Mouse (Mus musculus) hindbrain, embryonic 11.5 days (tissue): ENCODE results near the gene Hps5. TPM values are rescaled to one million over a fixed set of nuclear protein-coding genes. Genes with fewer than 3 reads are reported as not detected.

Source experiments
- ATAC-seq: fragments of 200-750 bp; cut with Nextera tagmentation; 2 replicates; pipeline ENCODE4 v1.8.0; 2017; ENCODE audit warnings: mild to moderate bottlenecking, moderate TSS enrichment, moderate library complexity; ENCODE audit not compliant: low FRiP score
- DNase-seq: peaks from one replicate; pipeline ENCODE4 v3.0.0-alpha.2; 2015; ENCODE audit warnings: low spot score
- H3K27ac ChIP-seq: fragments of 300-500 bp; sonication (generic); 2 replicates; pipeline ENCODE4 v1.5.1; 2014; ENCODE audit warnings: mild to moderate bottlenecking, low read depth, low read length
- H3K27me3 ChIP-seq: fragments of 300-500 bp; sonication (generic); 2 replicates; pipeline ENCODE4 v1.6.1; 2014; ENCODE audit warnings: mild to moderate bottlenecking, low read length, moderate library complexity, mixed read lengths; ENCODE audit not compliant: control insufficient read depth, insufficient read depth
- H3K36me3 ChIP-seq: fragments of 300-500 bp; sonication (generic); 2 replicates; pipeline ENCODE4 v1.6.1; 2014; ENCODE audit warnings: mild to moderate bottlenecking, low read length, moderate library complexity, mixed read lengths; ENCODE audit not compliant: control insufficient read depth, insufficient read depth
- H3K4me1 ChIP-seq: fragments of 300-500 bp; sonication (generic); replicated peaks from 2 replicates; pipeline ENCODE4 v1.6.1; 2014; ENCODE audit warnings: low read length, mixed read lengths; ENCODE audit not compliant: control insufficient read depth, insufficient read depth
- H3K4me2 ChIP-seq: fragments of 300-500 bp; sonication (generic); replicated peaks from 2 replicates; pipeline ENCODE4 v1.6.1; 2014; ENCODE audit warnings: mild to moderate bottlenecking, low read depth, low read length
- H3K4me3 ChIP-seq: fragments of 300-500 bp; sonication (generic); 2 replicates; pipeline ENCODE4 v1.5.1; 2014; ENCODE audit warnings: low read depth, low read length
- H3K9ac ChIP-seq: fragments of 300-500 bp; sonication (generic); 2 replicates; pipeline ENCODE4 v1.6.1; 2014; ENCODE audit warnings: low read depth, low read length
- H3K9me3 ChIP-seq: fragments of 300-500 bp; sonication (generic); 2 replicates; pipeline ENCODE4 v1.6.1; 2016; ENCODE audit warnings: low read length; ENCODE audit not compliant: control insufficient read depth
- WGBS: fragments of 180-500 bp; shearing (Covaris S2); extraction: QIAGEN DNeasy Blood & Tissue Kit; methylation state at CpG from one replicate; pipeline ENCODE4 v1.1.7; 2014; 5-methylcytosine and 5-hydroxymethylcytosine counted together
- polyA plus RNA-seq: library from polyadenylated mRNA; unstranded; fragments of >200 nt; fragmentation: Nextera tagmentation; extraction: Ambion mirVana; gene quantifications from 2 replicates; pipeline ENCODE4 v1.2.1, GENCODE M21; 2014

Hps5 gene
- polyA plus RNA-seq, 1 experiment from 2014 or later, result 26.1 TPM

- WGBS, result 56% methylated on average over 6 of the region's 6 CpGs
- no peaks in the 10 kb centered on the region for H3K36me3 ChIP-seq
- H3K27me3 ChIP-seq, result no peaks in the 10 kb centered on the region
- H3K4me1 ChIP-seq, result peaks cover 2% of the 10 kb centered on the region; the same call in 1 of the 2 replicates
- H3K4me3 ChIP-seq, result peak overlapping the region; percentile 98
- H3K9me3 ChIP-seq, result no peaks in the 10 kb centered on the region
- DNase-seq, result no peak
- peak overlapping the region; percentile 75 for H3K4me2 ChIP-seq
- H3K9ac ChIP-seq, result peak overlapping the region; percentile 87
- H3K27ac ChIP-seq, result no peak overlapping the region
- no peak for ATAC-seq
These were observed 915 bp upstream of the Hps5 start for GRCm38 (mm10) chr7:46796779-46797178.

- peak overlapping the region; percentile 87 for H3K9ac ChIP-seq
- ATAC-seq (no peak), DNase-seq (no peak)
- H3K27ac ChIP-seq, result no peak overlapping the region
- H3K36me3 ChIP-seq, result no peaks in the 10 kb centered on the region
- H3K9me3 ChIP-seq, result no peaks in the 10 kb centered on the region
- H3K4me2 ChIP-seq, result peak overlapping the region; percentile 75
- no peaks in the 10 kb centered on the region for H3K27me3 ChIP-seq
- peak overlapping the region; percentile 98 for H3K4me3 ChIP-seq
- H3K4me1 ChIP-seq, result peaks cover 2% of the 10 kb centered on the region; the same call in 1 of the 2 replicates
- WGBS, result under 1% methylated on average over 31 of the region's 31 CpGs
These were observed 379 bp upstream of the Hps5 start for GRCm38 (mm10) chr7:46796206-46796679.

- no peak for ATAC-seq
- Histone ChIP-seq H3K9ac (no peak overlapping the region), H3K27me3 (no peaks in the 10 kb centered on the region), H3K36me3 (no peaks in the 10 kb centered on the region), H3K4me2 (no peak overlapping the region), H3K27ac (no peak overlapping the region), H3K4me1 (peaks cover 2% of the 10 kb centered on the region; the same call in 1 of the 2 replicates), H3K9me3 (no peaks in the 10 kb centered on the region), H3K4me3 (no peak overlapping the region)
- DNase-seq, result no peak
- 89% methylated on average over 4 of the region's 4 CpGs for WGBS
These were observed 2.0 kb downstream of the Hps5 start for GRCm38 (mm10) chr7:46793871-46794270.

- DNase-seq (no peak), ATAC-seq (no peak)
- Histone ChIP-seq H3K9ac (no peak overlapping the region), H3K27me3 (no peaks in the 10 kb centered on the region), H3K4me2 (no peak overlapping the region), H3K36me3 (peaks cover 3% of the 10 kb centered on the region; the same call in 1 of the 2 replicates), H3K27ac (no peak overlapping the region), H3K4me1 (no peaks in the 10 kb centered on the region), H3K4me3 (no peak overlapping the region), H3K9me3 (no peaks in the 10 kb centered on the region)
- 89% methylated on average over 5 of the region's 5 CpGs for WGBS
These were observed 6.6 kb downstream of the Hps5 start for GRCm38 (mm10) chr7:46789177-46789849.

GRCm38 (mm10) chr7:46770706-46771105, 25.2 kb downstream of the Hps5 start:
- Histone ChIP-seq H3K27me3 (no peaks in the 10 kb centered on the region), H3K36me3 (peaks cover 6% of the 10 kb centered on the region; the same call in 1 of the 2 replicates), H3K4me1 (no peaks in the 10 kb centered on the region), H3K27ac (no peak overlapping the region), H3K9me3 (no peaks in the 10 kb centered on the region), H3K4me2 (no peak overlapping the region), H3K4me3 (no peak overlapping the region), H3K9ac (no peak overlapping the region)
- ATAC-seq (no peak), DNase-seq (peak; percentile 86)
- WGBS, result 75% methylated on average over 4 of the region's 4 CpGs

GRCm38 (mm10) chr7:46768451-46768850, 27.4 kb downstream of the Hps5 start:
- DNase-seq (no peak), ATAC-seq (no peak)
- Histone ChIP-seq H3K4me2 (no peak overlapping the region), H3K9ac (no peak overlapping the region), H3K27me3 (no peaks in the 10 kb centered on the region), H3K27ac (no peak overlapping the region), H3K36me3 (peaks cover 11% of the 10 kb centered on the region; the same call in 1 of the 2 replicates), H3K4me3 (no peak overlapping the region), H3K9me3 (no peaks in the 10 kb centered on the region), H3K4me1 (no peaks in the 10 kb centered on the region)
- 90% methylated on average over 7 of the region's 7 CpGs for WGBS

GRCm38 (mm10) chr7:46767371-46767770, 28.5 kb downstream of the Hps5 start:
- Histone ChIP-seq H3K4me3 (no peak overlapping the region), H3K27me3 (no peaks in the 10 kb centered on the region), H3K4me1 (no peaks in the 10 kb centered on the region), H3K27ac (no peak overlapping the region), H3K4me2 (no peak overlapping the region), H3K36me3 (peaks cover 17% of the 10 kb centered on the region; the same call in 1 of the 2 replicates), H3K9ac (no peak overlapping the region), H3K9me3 (no peaks in the 10 kb centered on the region)
- ATAC-seq, result no peak
- no peak for DNase-seq

- H3K27ac ChIP-seq, result no peak overlapping the region
- no peak overlapping the region for H3K9ac ChIP-seq
- H3K4me1 ChIP-seq, result no peaks in the 10 kb centered on the region
- no peaks in the 10 kb centered on the region for H3K9me3 ChIP-seq
- no peak overlapping the region for H3K4me3 ChIP-seq
- ATAC-seq (no peak), DNase-seq (no peak)
- WGBS, result 85% methylated on average over 8 of the region's 8 CpGs
- peaks cover 17% of the 10 kb centered on the region; the same call in 1 of the 2 replicates for H3K36me3 ChIP-seq
- H3K4me2 ChIP-seq, result no peak overlapping the region
- H3K27me3 ChIP-seq, result no peaks in the 10 kb centered on the region
These were observed 31.2 kb downstream of the Hps5 start for GRCm38 (mm10) chr7:46764672-46765071.

GRCm38 (mm10) chr7:46762601-46763000, 33.3 kb downstream of the Hps5 start:
- Histone ChIP-seq H3K27me3 (no peaks in the 10 kb centered on the region), H3K36me3 (peaks cover 11% of the 10 kb centered on the region; the same call in 1 of the 2 replicates), H3K9ac (no peak overlapping the region), H3K4me1 (no peaks in the 10 kb centered on the region), H3K4me2 (no peak overlapping the region), H3K9me3 (no peaks in the 10 kb centered on the region), H3K4me3 (no peak overlapping the region), H3K27ac (no peak overlapping the region)
- ATAC-seq (no peak), DNase-seq (no peak)
- WGBS, result 95% methylated on average over 5 of the region's 5 CpGs
